Mouse (Mus musculus) ES-E14 (cell line): ENCODE data around the gene Gm10228. TPM values are rescaled to one million over a fixed set of nuclear protein-coding genes. Genes with fewer than 3 reads are reported as not detected.

Experiments used
- DNase-seq: peaks from one replicate; pipeline ENCODE4 v3.0.0-alpha.2; 2013; ENCODE audit warnings: low read depth, low spot score
- H3K27ac ChIP-seq: 2 replicates; pipeline ENCODE4 v1.5.1; 2012; ENCODE audit warnings: low read depth, mild to moderate bottlenecking, low read length, moderate library complexity, mixed read lengths; ENCODE audit not compliant: poor library complexity, insufficient read depth, severe bottlenecking
- H3K36me3 ChIP-seq: 2 replicates; pipeline ENCODE4 v1.6.1; 2012; ENCODE audit warnings: mild to moderate bottlenecking, low read length, moderate library complexity, mixed read lengths; ENCODE audit not compliant: control insufficient read depth, poor library complexity, insufficient read depth, severe bottlenecking
- H3K4me1 ChIP-seq, 2 experiments: fragments of 150-350 bp in 1 of 2; sonication (generic) in 1 of 2; 2 replicates each; pipeline ENCODE4 v1.6.1; 2012; ENCODE audit warnings: low read length in 2 of 2, mild to moderate bottlenecking in 1 of 2, mixed read lengths in 1 of 2; ENCODE audit not compliant: control insufficient read depth in 2 of 2, insufficient read depth in 2 of 2, poor library complexity in 1 of 2
- H3K4me3 ChIP-seq, 2 experiments: fragments of 150-350 bp in 1 of 2; sonication (generic) in 1 of 2; 2 replicates each; pipeline ENCODE4 v1.5.1; 2012; ENCODE audit warnings: low read length in 2 of 2, low read depth in 1 of 2, mild to moderate bottlenecking in 1 of 2, mixed read lengths in 1 of 2; ENCODE audit not compliant: insufficient read depth in 1 of 2, poor library complexity in 1 of 2, severe bottlenecking in 1 of 2
- H3K9ac ChIP-seq: 2 replicates; pipeline ENCODE4 v1.6.1; 2012; ENCODE audit warnings: low read depth, mild to moderate bottlenecking, low read length, mixed read lengths; ENCODE audit not compliant: poor library complexity, insufficient read depth, severe bottlenecking
- H3K9me3 ChIP-seq: fragments of 150-350 bp; sonication (generic); 2 replicates; pipeline ENCODE4 v1.6.1; 2012; ENCODE audit warnings: low read depth, mild to moderate bottlenecking, low read length; ENCODE audit not compliant: control insufficient read depth, insufficient read depth
- CHD2 ChIP-seq: IDR thresholded peaks from 2 replicates; pipeline ENCODE4 v1.6.1; 2014; ENCODE audit warnings: mild to moderate bottlenecking, low read depth, low read length, inconsistent platforms
- HCFC1 ChIP-seq: IDR thresholded peaks from 2 replicates; pipeline ENCODE4 v1.6.1; 2012; ENCODE audit warnings: low read length, inconsistent platforms, borderline replicate concordance; ENCODE audit not compliant: insufficient read depth
- MAFK ChIP-seq: IDR thresholded peaks from 2 replicates; pipeline ENCODE4 v1.6.1; 2014; ENCODE audit warnings: mild to moderate bottlenecking, low read depth, low read length, inconsistent platforms; ENCODE audit not compliant: insufficient read depth
- ZC3H11A ChIP-seq: IDR thresholded peaks from 2 replicates; pipeline ENCODE4 v1.6.1; 2012; ENCODE audit warnings: low read depth, mild to moderate bottlenecking, inconsistent platforms, low read length, borderline replicate concordance
- ZNF384 ChIP-seq: IDR thresholded peaks from 2 replicates; pipeline ENCODE4 v1.6.1; 2012; ENCODE audit warnings: low read depth, low read length, inconsistent platforms
- in situ Hi-C, 2 experiments: fragments of 600-800 bp; cut with MboI; formaldehyde crosslinking; loops; one replicate each; pipeline ENCODE4 v1.15.1; 2025; ENCODE audit warnings: low sequenced_read_pairs in 2 of 2, inconsistent platforms in 1 of 2; ENCODE audit not compliant: unreplicated experiment in 2 of 2
- total RNA-seq: library from RNA; depleted of rRNA; stranded (reverse); fragments of 300-350 nt; gene quantifications from 2 replicates; pipeline ENCODE4 v1.2.3, GENCODE M21; 2012; rRNA removed

Gene Gm10228
- total RNA-seq, 1 experiment, result not detected

DNA sequence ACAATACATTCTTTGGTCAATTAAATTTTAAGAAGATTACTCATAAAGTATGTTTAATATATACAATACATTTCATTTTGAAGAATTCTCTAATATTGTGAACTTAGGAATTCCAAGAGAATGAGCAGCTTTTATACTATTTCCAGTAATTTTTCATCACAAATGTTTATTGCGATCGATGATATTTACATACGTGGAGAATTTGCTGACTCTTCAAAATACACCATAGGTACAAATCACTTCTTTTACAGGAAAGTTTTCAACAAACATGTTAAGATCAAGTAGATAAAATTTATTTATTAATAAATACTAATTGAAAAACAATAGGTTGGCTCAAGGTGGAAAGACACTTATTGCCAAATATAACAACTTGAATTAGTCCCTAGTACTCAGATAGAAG lies 27.3 kb downstream of the Gm10228 start:
- Histone ChIP-seq H3K4me3 (no peak overlapping the region), H3K4me1 (0 out of 4 replicates have a peak, but pooled peaks cover 0 to 2% of the 10 kb centered on the region in 2 experiments), H3K36me3 (no peaks in the 10 kb centered on the region), H3K27ac (no peak overlapping the region), H3K9me3 (no peaks in the 10 kb centered on the region), H3K9ac (no peak overlapping the region)
- TF ChIP-seq MAFK, result peak; percentile 70
- TF ChIP-seq ZNF384, result no peak
- no peak for TF ChIP-seq HCFC1
- DNase-seq, result no peak
- in situ Hi-C loops, result no loop called here

- no peaks in the 10 kb centered on the region for H3K36me3 ChIP-seq
- no peak for DNase-seq
- H3K4me3 ChIP-seq, result no peak within 1 kb of the TSS
- H3K4me1 ChIP-seq, result 0 out of 4 replicates have a peak, but pooled peaks cover 0 to 2% of the 10 kb centered on the region in 2 experiments
- in situ Hi-C loops, result no loop called here
- no peak within 1 kb of the TSS for H3K27ac ChIP-seq
- no peak within 1 kb of the TSS for H3K9ac ChIP-seq
- no peaks in the 10 kb centered on the region for H3K9me3 ChIP-seq
- TF ChIP-seq MAFK (no peak), HCFC1 (no peak), CHD2 (no peak), ZNF384 (no peak), ZC3H11A (no peak)
Measured at GRCm38 (mm10) chr16:89010659-89011058, 30.6 kb downstream of the Gm10228 start, which contains the start of gene Krtap22-2. Gene Krtap22-2 (minus strand): TSS chr16:89010759.

Other genes with a start within 250 kb of the Gm10228 start
- gene Gm20741, start 229.3 kb downstream of the Gm10228 start, total RNA-seq, result not detected in 2 replicates
- not detected in 2 replicates for gene Krtap15, start 221.3 kb downstream of the Gm10228 start, total RNA-seq
- gene Krtap14, start 215.3 kb downstream of the Gm10228 start, total RNA-seq, result not detected in 2 replicates
- not detected in 2 replicates for gene Krtap19-1, start 172.1 kb downstream of the Gm10228 start, total RNA-seq
- gene Krtap19-2, start 167.2 kb downstream of the Gm10228 start, total RNA-seq, result not detected in 2 replicates
- gene Krtap19-3, start 163.4 kb downstream of the Gm10228 start, total RNA-seq, result not detected in 2 replicates
- not detected in 2 replicates for gene Krtap19-4, start 156.4 kb downstream of the Gm10228 start, total RNA-seq
- not detected in 2 replicates for gene Krtap19-5, start 145.0 kb downstream of the Gm10228 start, total RNA-seq
- gene Krtap19-9b, start 109.2 kb downstream of the Gm10228 start, total RNA-seq, result not detected in 2 replicates
- gene Krtap16-3, start 78.6 kb downstream of the Gm10228 start, total RNA-seq, result not detected in 2 replicates
- not detected in 2 replicates for gene Krtap22-2, start 30.7 kb downstream of the Gm10228 start, total RNA-seq
- not detected in 2 replicates for gene Gm10229, start 26.2 kb downstream of the Gm10228 start, total RNA-seq
- not detected in 2 replicates for gene Krtap6-1, start 9.8 kb downstream of the Gm10228 start, total RNA-seq
- 0.80 and 1.1 TPM in 2 replicates for gene Krtap6-5, start 6.4 kb upstream of the Gm10228 start, total RNA-seq
- gene 1110025L11Rik, start 22.5 kb upstream of the Gm10228 start, total RNA-seq, result not detected in 2 replicates
- not detected in 2 replicates for gene Krtap6-3, start 42.5 kb upstream of the Gm10228 start, total RNA-seq
- gene Gm6358, start 99.4 kb upstream of the Gm10228 start, total RNA-seq, result not detected in 2 replicates
- gene Gm10061, start 109.6 kb upstream of the Gm10228 start, total RNA-seq, result not detected in 2 replicates
- gene Gm9789, start 116.5 kb upstream of the Gm10228 start, total RNA-seq, result not detected in 2 replicates
- not detected in 2 replicates for gene Gm7735, start 128.0 kb upstream of the Gm10228 start, total RNA-seq
- gene 1110057P08Rik, start 133.3 kb upstream of the Gm10228 start, total RNA-seq, result not detected in 2 replicates
- gene Krtap20-2, start 164.4 kb upstream of the Gm10228 start, total RNA-seq, result not detected in 2 replicates